Mouse (Mus musculus) midbrain, embryonic 16.5 days (tissue): ENCODE results near the gene Cttnbp2. TPM values are rescaled to one million over a fixed set of nuclear protein-coding genes. Genes with fewer than 3 reads are reported as not detected.

ENCODE experiments used
- ATAC-seq: fragments of 200-750 bp; cut with Nextera tagmentation; 2 replicates; pipeline ENCODE4 v1.8.0; 2017; ENCODE audit warnings: moderate TSS enrichment
- H3K27ac ChIP-seq: fragments of 300-500 bp; sonication (generic); 2 replicates; pipeline ENCODE4 v1.5.1; 2014; ENCODE audit warnings: mild to moderate bottlenecking, low read length, mixed read lengths
- H3K27me3 ChIP-seq: fragments of 300-500 bp; sonication (generic); 2 replicates; pipeline ENCODE4 v1.6.1; 2014; ENCODE audit warnings: low read depth, low read length, mixed read lengths; ENCODE audit not compliant: control insufficient read depth, insufficient read depth
- H3K36me3 ChIP-seq: fragments of 300-500 bp; sonication (generic); 2 replicates; pipeline ENCODE4 v1.6.1; 2014; ENCODE audit warnings: mild to moderate bottlenecking, low read length, moderate library complexity, mixed read lengths; ENCODE audit not compliant: control insufficient read depth, insufficient read depth
- H3K4me1 ChIP-seq: fragments of 300-500 bp; sonication (generic); 2 replicates; pipeline ENCODE4 v1.6.1; 2014; ENCODE audit warnings: mild to moderate bottlenecking, low read length, mixed read lengths; ENCODE audit not compliant: control insufficient read depth, insufficient read depth
- H3K4me2 ChIP-seq: fragments of 300-500 bp; sonication (generic); 2 replicates; pipeline ENCODE4 v1.6.1; 2014; ENCODE audit warnings: mild to moderate bottlenecking, low read length, mixed read lengths
- H3K4me3 ChIP-seq: fragments of 300-500 bp; sonication (generic); 2 replicates; pipeline ENCODE4 v1.5.1; 2014; ENCODE audit warnings: low read depth, mild to moderate bottlenecking, low read length, moderate library complexity, mixed read lengths
- H3K9ac ChIP-seq: fragments of 300-500 bp; sonication (generic); 2 replicates; pipeline ENCODE4 v1.6.1; 2014; ENCODE audit warnings: low read depth, low read length, mixed read lengths
- H3K9me3 ChIP-seq: fragments of 300-500 bp; sonication (generic); replicated peaks from 2 replicates; pipeline ENCODE4 v1.6.1; 2014; ENCODE audit warnings: mild to moderate bottlenecking, low read length, mixed read lengths; ENCODE audit not compliant: control insufficient read depth, poor library complexity, severe bottlenecking
- WGBS: fragments of 180-500 bp; shearing (Covaris S2); extraction: QIAGEN DNeasy Blood & Tissue Kit; methylation state at CpG from one replicate; pipeline ENCODE4 v1.1.7; 2014; 5-methylcytosine and 5-hydroxymethylcytosine counted together
- microRNA-seq: library from miRNA; unstranded; fragments of <30 nt; microRNA quantifications from one replicate; pipeline ENCODE4, GENCODE M21; 2017
- polyA plus RNA-seq: library from polyadenylated mRNA; unstranded; fragments of >200 nt; fragmentation: Nextera tagmentation; extraction: Ambion mirVana; gene quantifications from 2 replicates; pipeline ENCODE4 v1.2.1, GENCODE M21; 2015

Cttnbp2 gene
- polyA plus RNA-seq, 1 experiment from 2014 or later, result 57.3 TPM

- no peaks in the 10 kb centered on the region for H3K36me3 ChIP-seq
- no peak overlapping the region for H3K9ac ChIP-seq
- no peak overlapping the region for H3K4me3 ChIP-seq
- H3K27ac ChIP-seq, result no peak overlapping the region
- no peaks in the 10 kb centered on the region for H3K9me3 ChIP-seq
- H3K4me1 ChIP-seq, result no peaks in the 10 kb centered on the region
- no peaks in the 10 kb centered on the region for H3K27me3 ChIP-seq
- no peak for ATAC-seq
- no peak overlapping the region for H3K4me2 ChIP-seq
Measured at GRCm38 (mm10) chr6:18338307-18338706, 176.3 kb downstream of the Cttnbp2 start.

GRCm38 (mm10) chr6:18335393-18335792, 179.2 kb downstream of the Cttnbp2 start:
- H3K9me3 ChIP-seq, result no peaks in the 10 kb centered on the region
- H3K27ac ChIP-seq, result no peak overlapping the region
- H3K4me1 ChIP-seq, result no peaks in the 10 kb centered on the region
- no peak overlapping the region for H3K4me3 ChIP-seq
- no peak overlapping the region for H3K4me2 ChIP-seq
- WGBS, result 78% methylated on average over 3 of the region's 3 CpGs
- H3K27me3 ChIP-seq, result no peaks in the 10 kb centered on the region
- no peak overlapping the region for H3K9ac ChIP-seq
- H3K36me3 ChIP-seq, result no peaks in the 10 kb centered on the region
- no peak for ATAC-seq

- Histone ChIP-seq H3K27ac (no peak overlapping the region), H3K9me3 (no peaks in the 10 kb centered on the region), H3K9ac (no peak overlapping the region), H3K4me2 (no peak overlapping the region), H3K4me3 (no peak overlapping the region), H3K27me3 (no peaks in the 10 kb centered on the region), H3K36me3 (no peaks in the 10 kb centered on the region), H3K4me1 (no peaks in the 10 kb centered on the region)
- 94% methylated on average over 1 of the region's 1 CpGs for WGBS
- ATAC-seq, result no peak
Measured at GRCm38 (mm10) chr6:18322950-18323349, 191.7 kb downstream of the Cttnbp2 start.

Small RNA genes lying within 50 kb of the gene (microRNA-seq; reads per million reads assigned to microRNA genes)
- gene Gm26233, result not detected
